Mouse (Mus musculus) spleen, postnatal 10 days (tissue): Measurements from ENCODE around the gene Phc2.
A peak's percentile ranks its signal among the peaks of the same experiment; 100 is the strongest.
"Not testable (repeated sequence)": the region's sequence is repeated elsewhere in the genome, so short reads cannot be mapped to it uniquely, and the experiment has no call there.

ENCODE experiments used
- DNase-seq, 2 experiments: peaks; one replicate each; pipeline ENCODE4 v3.0.0; 2021 to 2022; ENCODE audit warnings: low spot score in 2 of 2

The Phc2 gene

GRCm38 (mm10) chr4:128654505-128655381 is at the start of gene Phc2:
Gene Phc2, plus strand, starts transcription at chr4:128654702.
- peak; percentile 64 to 90 for DNase-seq

GRCm38 (mm10) chr4:128606586-128606985 is 47.9 kb upstream of the Phc2 start:
- DNase-seq: no peak

- no peak for DNase-seq
Measured at GRCm38 (mm10) chr4:128607661-128608060, 46.8 kb upstream of the Phc2 start.

GRCm38 (mm10) chr4:128609276-128609924 is 45.1 kb upstream of the Phc2 start:
- DNase-seq: no peak

- peak; percentile 69 to 93 for DNase-seq
Measured at GRCm38 (mm10) chr4:128609925-128610402, 44.5 kb upstream of the Phc2 start, which contains the start of gene Zscan20. Gene Zscan20, minus strand, starts transcription at chr4:128610098.

GRCm38 (mm10) chr4:128610706-128611105 is 43.8 kb upstream of the Phc2 start:
- no peak for DNase-seq

- DNase-seq: not testable (repeated sequence)
Measured at GRCm38 (mm10) chr4:128611726-128612125, 42.8 kb upstream of the Phc2 start.

- DNase-seq: peak in 1 of 2 experiments; percentile 43
Measured at GRCm38 (mm10) chr4:128613326-128613725, 41.2 kb upstream of the Phc2 start.

GRCm38 (mm10) chr4:128615761-128616160 is 38.7 kb upstream of the Phc2 start:
- DNase-seq: peak in 1 of 2 experiments; percentile 48

- DNase-seq: no peak
Measured at GRCm38 (mm10) chr4:128617363-128618120, 37.0 kb upstream of the Phc2 start.

GRCm38 (mm10) chr4:128618246-128618911 is 36.1 kb upstream of the Phc2 start, which contains the start of gene Tlr12:
Gene Tlr12, minus strand, starts transcription at chr4:128618619.
- peak in 1 of 2 experiments; percentile 61 for DNase-seq

GRCm38 (mm10) chr4:128618963-128619362 is 35.5 kb upstream of the Phc2 start:
- no peak for DNase-seq

GRCm38 (mm10) chr4:128620572-128620971 is 33.9 kb upstream of the Phc2 start:
- no peak for DNase-seq

- DNase-seq: no peak
Measured at GRCm38 (mm10) chr4:128621109-128621508, 33.4 kb upstream of the Phc2 start.

GRCm38 (mm10) chr4:128635451-128635850 is 19.1 kb upstream of the Phc2 start:
- DNase-seq: no peak

GRCm38 (mm10) chr4:128635894-128636585 is 18.5 kb upstream of the Phc2 start:
- DNase-seq: no peak

- DNase-seq: no peak
Measured at GRCm38 (mm10) chr4:128637250-128637649, 17.3 kb upstream of the Phc2 start.

- no peak for DNase-seq
Measured at GRCm38 (mm10) chr4:128638265-128638923, 16.1 kb upstream of the Phc2 start.

GRCm38 (mm10) chr4:128641766-128642717 is 12.5 kb upstream of the Phc2 start:
- DNase-seq: no peak
